In genomic region chr17:12213430-12213829, GRCm38 (mm10) we compare ENCODE assay signal across 11 mouse cellular contexts.
"Had no signal": no experiment of that assay in that cellular context is flagged by ENCODE, and none has a peak within 500 bp of the region (broad histone marks: within the 10 kb centered on the region; RNA-seq: fewer than 3 reads in every experiment).

No protein-coding gene starts in this region.

- ATAC-seq: liver, postnatal 0 days; lung, postnatal 0 days; midbrain, embryonic 13.5 days; midbrain, embryonic 15.5 days had no signal

- DNase-seq: liver, postnatal 0 days; lung, adult 2 months; lung, postnatal 14 days; lung, postnatal 36 days; right cerebral cortex, postnatal 14 days; thymus, adult 18-20 months; thymus, postnatal 14 days; thymus, postnatal 36 days had no signal
